Mouse (Mus musculus): ENCODE results near the gene Zyg11b.

GRCm38 (mm10) chr4:108272286-108272685, 28.6 kb downstream of the Zyg11b start:
- TF ChIP-seq CTCF (IDR thresholded peaks at IDR 0.05; ENCODE audit: borderline replicate concordance, extremely low read depth, insufficient read depth, insufficient read length) (no peak), POLR2A (IDR thresholded peaks at IDR 0.05; ENCODE audit: borderline replicate concordance, extremely low read depth, insufficient read depth, insufficient read length, poor library complexity, severe bottlenecking) (no peak)

Measured in brain, embryonic 14.5 days (tissue).